Mouse (Mus musculus): ENCODE results near the gene Tmco1. TPM values are rescaled to one million over a fixed set of nuclear protein-coding genes. Genes with fewer than 3 reads are reported as not detected.

The Tmco1 gene
- polyA plus RNA-seq, 1 experiment from 2014 or later = 76.2 TPM

DNA sequence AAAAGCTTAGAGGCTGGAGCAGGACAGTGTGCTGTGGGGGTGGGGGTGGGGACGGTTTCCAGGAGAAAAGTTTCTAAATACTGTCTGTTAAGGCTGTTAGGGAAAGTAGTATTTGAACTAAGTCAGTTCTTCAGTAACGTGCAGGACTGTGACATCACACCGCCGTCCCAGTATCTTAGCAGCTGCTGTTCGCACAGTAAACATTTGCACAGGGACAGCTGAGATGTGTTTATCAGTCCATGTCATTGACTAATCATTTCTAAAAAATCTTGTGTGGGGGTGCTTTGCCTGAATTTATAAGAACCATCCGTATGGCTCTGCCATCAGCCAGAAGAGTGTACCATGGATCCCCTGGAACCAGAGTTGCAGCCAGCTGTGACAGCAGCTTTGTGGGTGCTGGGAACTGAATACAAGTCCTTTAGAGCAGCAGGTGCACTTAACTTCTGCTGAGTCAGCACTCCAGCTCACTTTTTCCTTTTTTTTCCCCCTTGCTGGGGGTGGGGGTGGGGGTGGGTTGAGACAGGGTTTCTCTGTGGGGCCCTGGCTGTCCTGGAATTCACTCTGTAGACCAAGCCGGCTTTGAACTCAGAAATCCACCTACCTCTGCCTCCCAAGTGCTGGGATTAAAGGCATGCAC lies 2.6 kb upstream of the Tmco1 start:
- Histone ChIP-seq H3K9me3 (replicated peaks) (no peaks in the 10 kb centered on the region), H3K4me1 (peaks cover 13% of the 10 kb centered on the region), H3K9ac (replicated peaks) (no peak overlapping the region), H3K4me3 (replicated peaks) (no peak overlapping the region), H3K27ac (replicated peaks) (no peak overlapping the region), H3K27me3 (replicated peaks) (no peaks in the 10 kb centered on the region), H3K36me3 (no peaks in the 10 kb centered on the region), H3K4me2 (no peak overlapping the region)
- WGBS = 69% methylated on average over 7 of the region's 7 CpGs
- ATAC-seq (ENCODE audit: low FRiP score) = no peak

DNA sequence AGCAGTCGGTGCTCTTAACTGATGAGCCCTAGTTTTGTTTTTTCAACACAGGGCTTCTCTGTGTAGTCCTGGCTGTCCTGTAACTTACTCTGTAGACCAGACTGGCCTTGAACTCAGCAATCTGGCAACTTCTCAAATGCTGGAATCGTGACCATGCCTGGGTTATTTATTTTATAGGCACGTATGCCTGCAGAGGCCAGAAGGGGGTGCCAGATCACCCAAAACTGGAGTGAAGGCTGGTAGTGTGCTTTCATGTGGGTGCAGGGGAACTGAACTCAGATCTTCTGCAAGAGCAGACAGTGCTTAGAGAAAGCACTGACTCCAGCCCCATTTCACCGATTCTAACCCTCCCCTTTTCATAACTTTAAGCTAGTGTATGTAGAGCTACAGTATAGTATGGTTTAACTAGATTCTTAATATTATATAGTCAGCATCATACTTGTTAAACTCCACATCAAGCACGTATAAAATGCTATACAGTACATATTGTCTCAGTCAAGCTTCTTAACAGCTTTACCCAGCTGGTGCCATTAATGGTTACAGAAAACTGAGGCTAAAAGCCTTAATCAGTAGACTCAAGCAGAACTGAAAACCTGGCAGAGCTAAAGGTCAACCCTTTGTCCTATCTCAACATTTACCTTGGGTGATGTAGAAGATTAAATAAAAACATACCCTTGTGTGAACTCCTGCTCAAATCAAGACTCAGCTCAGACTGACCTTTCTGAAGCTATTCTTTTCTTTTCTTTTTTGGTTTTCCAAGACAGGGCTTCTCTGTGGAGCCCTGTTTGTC lies 1.5 kb upstream of the Tmco1 start:
- 64% methylated on average over 5 of the region's 5 CpGs for WGBS
- H3K36me3 ChIP-seq = peaks cover under 1% of the 10 kb centered on the region; the same call in 1 of the 2 replicates
- H3K4me2 ChIP-seq = no peak overlapping the region
- no peak overlapping the region for H3K27ac ChIP-seq (replicated peaks)
- H3K27me3 ChIP-seq (replicated peaks) = no peaks in the 10 kb centered on the region
- ATAC-seq (ENCODE audit: low FRiP score) = no peak
- peaks cover 13% of the 10 kb centered on the region for H3K4me1 ChIP-seq
- no peak overlapping the region for H3K4me3 ChIP-seq (replicated peaks)
- no peaks in the 10 kb centered on the region for H3K9me3 ChIP-seq (replicated peaks)
- H3K9ac ChIP-seq (replicated peaks) = no peak overlapping the region

DNA sequence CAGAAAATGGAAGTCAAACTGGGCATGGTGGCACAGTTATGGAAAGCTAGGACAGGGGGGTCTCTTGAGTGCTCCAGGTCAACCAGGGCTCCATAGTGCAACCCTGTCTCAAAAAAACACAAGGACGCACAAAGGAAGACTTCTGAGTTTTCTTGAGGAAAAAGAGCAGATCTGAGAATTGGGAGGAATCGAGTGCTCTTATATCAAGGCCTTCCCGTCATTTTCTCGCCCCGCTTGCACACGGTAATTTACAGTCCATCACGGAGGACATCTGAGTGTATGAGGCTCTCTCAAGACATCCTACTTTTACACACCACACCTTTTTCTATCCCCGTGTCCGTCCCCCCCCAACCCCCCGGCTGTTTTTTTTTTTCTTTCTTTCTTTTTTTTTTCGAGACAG lies 504 bp upstream of the Tmco1 start:
- peak overlapping the region; percentile 83 for H3K4me2 ChIP-seq
- H3K27ac ChIP-seq (replicated peaks) = peak overlapping the region; percentile 96; the same call in 1 of the 2 replicates
- H3K4me1 ChIP-seq = peaks cover 13% of the 10 kb centered on the region
- no peak overlapping the region for H3K9ac ChIP-seq (replicated peaks)
- H3K36me3 ChIP-seq = peaks cover 6% of the 10 kb centered on the region; the same call in 1 of the 2 replicates
- no peaks in the 10 kb centered on the region for H3K9me3 ChIP-seq (replicated peaks)
- no peak for ATAC-seq (ENCODE audit: low FRiP score)
- H3K4me3 ChIP-seq (replicated peaks) = peak overlapping the region; percentile 82
- no peaks in the 10 kb centered on the region for H3K27me3 ChIP-seq (replicated peaks)
- WGBS = 64% methylated on average over 11 of the region's 11 CpGs

DNA sequence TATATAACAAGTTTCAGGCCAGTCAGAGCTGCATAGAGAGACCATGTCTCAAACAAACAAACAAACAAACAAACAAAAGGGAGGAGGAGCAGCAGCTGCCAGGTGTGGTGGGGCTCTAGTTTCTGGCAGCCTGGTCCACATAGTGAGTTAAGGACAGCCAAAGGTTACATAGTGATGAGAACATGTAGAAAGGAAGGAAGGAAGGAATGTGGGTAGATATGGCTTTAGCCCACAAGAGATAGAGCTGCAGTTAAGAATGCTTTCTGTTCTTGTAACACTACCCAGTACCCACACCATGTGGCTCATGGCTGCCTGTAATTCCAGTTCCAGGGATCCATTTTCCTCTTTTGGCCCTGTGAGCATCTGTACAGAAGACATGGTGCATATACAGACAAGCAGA lies 4.2 kb downstream of the Tmco1 start:
- H3K27ac ChIP-seq (replicated peaks) = no peak overlapping the region
- H3K27me3 ChIP-seq (replicated peaks) = no peaks in the 10 kb centered on the region
- no peak overlapping the region for H3K9ac ChIP-seq (replicated peaks)
- peaks cover 20% of the 10 kb centered on the region for H3K36me3 ChIP-seq
- H3K4me1 ChIP-seq = peaks cover 9% of the 10 kb centered on the region
- no peak overlapping the region for H3K4me2 ChIP-seq
- no peak for ATAC-seq (ENCODE audit: low FRiP score)
- H3K9me3 ChIP-seq (replicated peaks) = no peaks in the 10 kb centered on the region
- H3K4me3 ChIP-seq (replicated peaks) = no peak overlapping the region

DNA sequence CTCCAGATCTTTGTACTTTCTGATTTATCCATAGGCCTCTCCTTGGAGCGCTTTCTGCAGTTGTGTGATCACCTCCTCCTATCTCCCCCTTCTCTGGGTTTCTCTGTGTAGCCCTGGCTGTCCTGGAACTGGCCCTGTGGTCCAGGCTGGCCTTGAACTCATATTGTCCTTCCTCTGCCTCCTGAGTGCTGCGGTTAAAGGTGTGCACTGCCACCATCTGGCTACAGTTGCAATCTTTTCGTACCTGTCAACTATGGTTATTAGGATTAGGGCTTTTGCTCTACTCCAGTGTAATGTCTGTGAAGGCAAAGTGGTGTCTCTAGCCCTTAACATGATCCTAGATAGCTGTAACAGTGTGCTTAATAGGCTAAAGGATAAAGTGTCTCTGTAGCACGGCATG lies 5.0 kb downstream of the Tmco1 start:
- Histone ChIP-seq H3K4me1 (peaks cover 5% of the 10 kb centered on the region), H3K27me3 (replicated peaks) (no peaks in the 10 kb centered on the region), H3K4me3 (replicated peaks) (no peak overlapping the region), H3K9me3 (replicated peaks) (no peaks in the 10 kb centered on the region), H3K9ac (replicated peaks) (no peak overlapping the region), H3K27ac (replicated peaks) (no peak overlapping the region), H3K36me3 (peaks cover 26% of the 10 kb centered on the region), H3K4me2 (no peak overlapping the region)
- no peak for ATAC-seq (ENCODE audit: low FRiP score)
- WGBS = 89% methylated on average over 4 of the region's 4 CpGs

DNA sequence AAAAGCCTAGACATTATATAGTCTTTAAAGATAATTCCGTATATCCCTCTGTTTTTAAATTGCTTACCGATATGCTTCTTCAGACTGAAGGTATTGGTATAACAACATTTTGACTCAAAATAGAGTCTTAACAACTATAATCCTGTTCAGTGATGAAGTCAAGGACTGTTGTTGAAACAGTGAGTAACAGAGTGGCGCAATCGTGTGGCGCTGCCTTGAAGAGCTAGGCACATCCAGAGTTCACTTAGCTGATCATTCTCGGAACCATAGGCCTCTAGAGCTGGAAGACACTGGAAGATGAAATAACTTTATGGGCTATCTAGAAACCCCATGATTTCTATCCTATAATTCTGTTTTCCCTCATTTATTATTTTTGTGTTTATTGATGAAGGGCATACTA lies 13.5 kb downstream of the Tmco1 start:
- Histone ChIP-seq H3K9ac (replicated peaks) (no peak overlapping the region), H3K27me3 (replicated peaks) (no peaks in the 10 kb centered on the region), H3K9me3 (replicated peaks) (no peaks in the 10 kb centered on the region), H3K4me2 (no peak overlapping the region), H3K4me3 (replicated peaks) (no peak overlapping the region), H3K4me1 (no peaks in the 10 kb centered on the region), H3K27ac (replicated peaks) (no peak overlapping the region), H3K36me3 (peaks cover 69% of the 10 kb centered on the region)
- no peak for ATAC-seq (ENCODE audit: low FRiP score)
- 98% methylated on average over 6 of the region's 6 CpGs for WGBS

DNA sequence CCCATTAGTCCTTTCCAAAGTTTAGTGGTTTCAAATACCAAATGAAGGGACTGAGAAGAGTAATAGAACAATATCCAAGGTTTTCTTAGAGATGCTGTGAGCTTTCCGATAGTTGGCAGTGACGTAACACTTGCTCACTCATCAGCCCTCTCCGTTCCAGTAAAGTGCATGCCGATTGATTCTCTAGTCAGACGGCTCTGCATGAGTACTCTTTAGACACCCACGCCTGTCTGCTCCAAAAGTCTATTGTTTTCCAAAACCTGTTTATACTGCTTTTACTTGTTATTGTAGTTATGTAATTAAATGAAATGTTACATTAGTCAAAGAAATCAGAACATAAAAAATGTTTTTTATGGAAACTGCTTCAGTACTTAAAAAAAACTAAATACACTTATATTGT lies 20.6 kb downstream of the Tmco1 start:
- Histone ChIP-seq H3K36me3 (peaks cover 55% of the 10 kb centered on the region), H3K9me3 (replicated peaks) (no peaks in the 10 kb centered on the region), H3K9ac (replicated peaks) (no peak overlapping the region), H3K27ac (replicated peaks) (no peak overlapping the region), H3K4me2 (no peak overlapping the region), H3K27me3 (replicated peaks) (no peaks in the 10 kb centered on the region), H3K4me1 (no peaks in the 10 kb centered on the region), H3K4me3 (replicated peaks) (no peak overlapping the region)
- 93% methylated on average over 6 of the region's 6 CpGs for WGBS
- ATAC-seq (ENCODE audit: low FRiP score) = no peak

DNA sequence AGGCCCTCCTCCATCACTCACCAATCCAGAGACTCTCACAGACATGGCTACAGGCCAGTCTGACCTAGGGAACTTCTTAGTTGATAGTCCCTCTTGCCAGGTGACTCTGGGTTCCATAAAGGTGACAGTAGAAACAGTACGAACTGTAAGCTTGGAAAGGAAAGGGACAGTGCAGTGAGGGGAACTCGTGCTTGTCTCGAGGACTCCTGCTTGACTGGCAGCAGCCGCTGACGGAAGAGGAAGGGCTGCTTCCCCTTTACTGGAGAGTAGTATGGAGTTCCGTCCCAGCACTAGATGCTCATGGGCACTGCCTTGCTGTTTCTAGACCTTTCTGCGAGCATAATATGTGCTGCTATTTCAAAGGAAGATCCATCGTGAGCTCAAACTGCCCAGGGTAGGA lies 22.9 kb downstream of the Tmco1 start:
- no peaks in the 10 kb centered on the region for H3K4me1 ChIP-seq
- H3K4me3 ChIP-seq (replicated peaks) = no peak overlapping the region
- no peak overlapping the region for H3K4me2 ChIP-seq
- H3K36me3 ChIP-seq = peaks cover 48% of the 10 kb centered on the region
- H3K27ac ChIP-seq (replicated peaks) = no peak overlapping the region
- no peaks in the 10 kb centered on the region for H3K9me3 ChIP-seq (replicated peaks)
- no peak overlapping the region for H3K9ac ChIP-seq (replicated peaks)
- no peaks in the 10 kb centered on the region for H3K27me3 ChIP-seq (replicated peaks)
- no peak for ATAC-seq (ENCODE audit: low FRiP score)
- WGBS = 92% methylated on average over 8 of the region's 8 CpGs

DNA sequence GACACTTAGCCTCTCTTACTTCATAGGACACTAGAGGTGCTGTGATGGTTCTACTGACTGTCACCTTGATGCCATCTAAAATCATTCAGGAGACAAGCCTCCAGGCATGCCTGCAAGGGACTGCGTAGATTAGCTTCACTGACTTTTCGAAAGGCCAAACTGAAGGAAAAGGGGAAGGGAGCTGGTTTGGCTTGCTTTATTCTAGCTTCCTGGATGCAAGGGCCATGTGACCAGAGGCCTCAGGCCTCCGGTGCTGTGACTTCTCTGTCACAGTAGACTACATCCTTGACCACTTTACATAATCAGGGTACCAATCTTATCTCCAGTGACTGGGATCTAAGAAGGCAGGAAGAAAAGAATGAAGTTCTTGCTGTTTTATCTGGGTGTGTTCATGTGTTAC lies 28.2 kb downstream of the Tmco1 start:
- peaks cover 13% of the 10 kb centered on the region for H3K36me3 ChIP-seq
- H3K4me2 ChIP-seq = no peak overlapping the region
- no peak overlapping the region for H3K9ac ChIP-seq (replicated peaks)
- ATAC-seq (ENCODE audit: low FRiP score) = no peak
- H3K9me3 ChIP-seq (replicated peaks) = no peaks in the 10 kb centered on the region
- no peak overlapping the region for H3K27ac ChIP-seq (replicated peaks)
- H3K4me1 ChIP-seq = peaks cover 5% of the 10 kb centered on the region; the same call in 1 of the 2 replicates
- WGBS = 97% methylated on average over 3 of the region's 3 CpGs
- H3K27me3 ChIP-seq (replicated peaks) = peaks cover 5% of the 10 kb centered on the region
- no peak overlapping the region for H3K4me3 ChIP-seq (replicated peaks)

DNA sequence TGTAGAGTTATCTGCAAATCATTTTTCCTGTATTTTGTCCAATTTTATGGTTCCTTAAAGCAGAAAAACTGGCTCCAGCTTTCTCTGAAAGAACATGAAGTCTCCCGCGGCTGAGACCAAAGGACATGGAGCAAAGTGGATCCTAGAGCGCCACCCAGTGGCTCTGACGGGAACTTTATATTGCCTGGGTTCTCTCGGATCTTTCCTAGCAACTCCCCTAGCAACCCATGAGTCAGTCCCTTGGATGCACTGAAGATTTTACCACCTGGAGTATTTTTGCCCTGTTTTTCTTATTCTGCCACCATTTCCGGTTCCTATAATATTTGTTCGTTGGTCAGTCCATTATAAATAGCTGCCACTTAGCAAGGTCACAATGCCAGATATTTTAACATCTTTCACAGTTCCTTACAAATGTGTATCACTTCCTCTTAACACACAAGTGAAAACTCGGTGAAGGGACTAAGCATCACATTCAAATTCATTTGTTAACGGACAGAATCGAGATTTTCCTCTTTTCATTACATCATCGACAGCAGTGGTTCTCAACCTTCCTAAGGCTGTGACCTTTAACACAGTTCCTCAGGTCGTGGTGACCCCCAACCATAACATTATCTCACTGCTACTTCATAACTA lies 29.4 kb downstream of the Tmco1 start:
- Histone ChIP-seq H3K4me3 (replicated peaks) (no peak overlapping the region), H3K27me3 (replicated peaks) (peaks cover 9% of the 10 kb centered on the region), H3K36me3 (peaks cover 6% of the 10 kb centered on the region), H3K4me1 (peaks cover 5% of the 10 kb centered on the region; the same call in 1 of the 2 replicates), H3K4me2 (no peak overlapping the region), H3K9me3 (replicated peaks) (no peaks in the 10 kb centered on the region), H3K9ac (replicated peaks) (no peak overlapping the region), H3K27ac (replicated peaks) (no peak overlapping the region)
- ATAC-seq (ENCODE audit: low FRiP score) = 0 out of 2 replicates have a peak, but pooled peaks have one; percentile 54
- 21% methylated on average over 12 of the region's 12 CpGs for WGBS

DNA sequence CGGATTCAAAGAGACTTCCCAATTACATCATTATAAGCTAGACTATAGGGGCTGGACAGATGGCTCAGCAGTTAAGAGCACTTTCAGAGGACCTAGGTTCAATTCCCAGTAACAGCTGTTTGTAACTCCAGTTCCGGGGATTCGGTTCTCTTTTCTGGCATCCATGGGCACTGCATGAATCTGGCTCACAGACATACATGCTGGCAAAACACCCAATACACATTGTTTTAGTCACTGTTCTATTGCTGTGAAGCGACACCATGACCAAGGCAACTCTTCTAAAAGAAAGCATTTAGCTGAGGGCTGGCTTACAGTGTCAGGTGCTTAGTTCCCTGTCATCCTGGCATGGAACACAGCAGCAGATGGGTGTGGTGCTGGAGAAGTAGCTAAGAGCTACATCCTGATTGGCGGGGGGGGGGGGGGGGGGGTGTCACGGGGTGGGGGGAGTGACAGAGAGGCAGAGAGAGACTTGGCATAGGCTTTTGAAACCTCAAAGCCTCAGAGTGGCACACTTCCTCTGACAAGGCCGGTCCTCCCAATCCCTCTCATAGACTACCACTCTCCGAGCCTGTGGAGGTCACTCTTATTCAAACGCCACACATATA lies 31.1 kb downstream of the Tmco1 start:
- no peak overlapping the region for H3K27ac ChIP-seq (replicated peaks)
- peaks cover 5% of the 10 kb centered on the region; the same call in 1 of the 2 replicates for H3K4me1 ChIP-seq
- H3K9me3 ChIP-seq (replicated peaks) = no peaks in the 10 kb centered on the region
- no peak overlapping the region for H3K4me3 ChIP-seq (replicated peaks)
- 0 out of 2 replicates have a peak, but pooled peaks have one; percentile 19 for ATAC-seq (ENCODE audit: low FRiP score)
- H3K27me3 ChIP-seq (replicated peaks) = peaks cover 9% of the 10 kb centered on the region
- H3K4me2 ChIP-seq = no peak overlapping the region
- whole genome bisulfite sequencing = 65% methylated on average over 9 of the region's 9 CpGs
- H3K36me3 ChIP-seq = no peaks in the 10 kb centered on the region
- no peak overlapping the region for H3K9ac ChIP-seq (replicated peaks)
